Mouse (Mus musculus): ENCODE data around the gene Ndrg3. TPM values are rescaled to one million over a fixed set of nuclear protein-coding genes. Genes with fewer than 3 reads are reported as not detected.
"Not testable (repeated sequence)": the region's sequence is repeated elsewhere in the genome, so short reads cannot be mapped to it uniquely, and the experiment has no call there.

Ndrg3 gene
- polyA plus RNA-seq, 1 experiment from 2014 or later: 90.3 TPM

DNA sequence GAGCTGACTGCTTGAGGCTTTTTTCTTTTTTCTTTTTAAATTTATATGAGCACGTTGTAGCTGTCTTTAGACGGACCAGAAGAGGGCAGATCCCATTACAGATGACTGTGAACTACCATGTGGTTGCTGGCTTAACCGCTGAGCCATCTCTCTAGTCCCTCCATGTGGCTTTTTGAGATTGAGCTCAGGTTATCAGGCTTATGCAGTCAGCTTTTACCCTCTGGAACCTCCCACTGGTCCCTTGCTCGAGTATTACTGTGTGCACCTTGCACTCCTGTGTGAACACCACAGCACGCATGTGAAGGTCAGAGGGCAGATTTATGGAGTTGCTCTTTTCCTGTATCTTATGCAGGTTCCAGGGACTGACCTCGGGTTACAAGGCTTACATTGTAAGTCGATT, 35.5 kb downstream of the Ndrg3 start:
- WGBS: 76% methylated on average over 7 of the region's 7 CpGs
- peaks cover 7% of the 10 kb centered on the region; the same call in 1 of the 2 replicates for H3K36me3 ChIP-seq

DNA sequence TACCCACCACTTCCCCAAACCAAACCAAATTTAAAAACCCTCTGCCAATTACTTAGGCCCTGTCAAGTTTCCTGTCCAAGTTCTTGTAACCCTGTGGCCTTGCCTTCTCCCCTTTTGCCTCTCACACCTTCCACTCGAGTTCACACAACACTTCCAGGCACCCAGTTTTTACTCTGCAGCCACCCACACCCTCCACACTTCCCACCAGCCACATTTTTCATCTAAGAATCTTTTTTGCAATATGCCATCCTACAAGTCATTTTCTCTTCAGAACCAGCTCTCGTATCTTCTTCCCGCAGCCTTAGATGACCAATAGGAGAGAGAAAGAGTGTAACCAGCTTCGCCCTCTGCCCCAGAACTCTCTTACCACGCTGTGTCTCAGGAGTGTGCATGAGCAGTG, 37.4 kb downstream of the Ndrg3 start:
- H3K4me1 ChIP-seq (replicated peaks): no peaks in the 10 kb centered on the region
- no peak for ATAC-seq (ENCODE audit: low FRiP score)
- no peak overlapping the region for H3K27ac ChIP-seq
- H3K4me3 ChIP-seq: no peak overlapping the region
- H3K9me3 ChIP-seq: no peaks in the 10 kb centered on the region
- H3K9ac ChIP-seq: no peak overlapping the region
- H3K36me3 ChIP-seq: peaks cover 10% of the 10 kb centered on the region; the same call in 1 of the 2 replicates
- 92% methylated on average over 5 of the region's 5 CpGs for WGBS
- no peak overlapping the region for H3K4me2 ChIP-seq
- H3K27me3 ChIP-seq: no peaks in the 10 kb centered on the region

More for the DNA sequence above, 35.5 kb downstream of the Ndrg3 start:
- Histone ChIP-seq H3K9ac (no peak overlapping the region), H3K4me1 (replicated peaks) (no peaks in the 10 kb centered on the region), H3K4me2 (no peak overlapping the region), H3K4me3 (no peak overlapping the region), H3K9me3 (no peaks in the 10 kb centered on the region), H3K27me3 (no peaks in the 10 kb centered on the region), H3K27ac (no peak overlapping the region)
- no peak for ATAC-seq (ENCODE audit: low FRiP score)

DNA sequence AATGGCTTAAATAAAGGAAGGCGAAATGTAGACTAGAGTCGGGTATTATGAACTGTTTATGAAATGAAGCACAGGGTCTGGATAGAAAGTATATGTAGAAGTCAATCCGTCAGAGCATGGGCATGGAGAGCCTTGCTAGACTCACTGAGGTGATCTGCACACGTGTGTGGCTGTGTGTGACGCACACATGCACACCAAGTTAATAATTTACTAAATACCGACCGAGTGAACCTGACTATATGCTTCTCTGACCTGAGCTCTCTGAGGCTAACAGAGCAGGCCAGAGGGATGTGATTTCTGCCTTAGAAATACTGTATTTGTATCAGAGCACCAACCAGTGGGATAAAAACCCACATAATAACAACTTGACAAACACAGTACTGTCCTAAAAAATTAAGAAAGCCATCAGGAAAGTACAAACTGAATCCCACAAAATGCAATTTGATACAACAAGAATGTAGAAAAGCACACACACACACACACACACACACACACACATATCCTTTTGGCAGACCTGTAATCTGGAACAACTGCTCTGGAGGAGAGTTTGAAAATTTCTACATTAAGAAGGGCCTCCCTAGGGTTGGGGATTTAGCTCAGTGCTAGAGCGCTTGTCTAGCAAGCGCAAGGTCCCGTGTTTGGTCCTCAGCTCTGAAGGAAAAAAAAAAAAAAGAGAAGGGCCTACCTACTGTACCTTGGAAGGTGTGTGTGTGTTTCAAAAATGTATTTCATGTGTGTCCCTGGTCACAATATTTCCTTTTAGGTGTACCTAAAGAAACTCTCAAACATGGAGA, 40.4 kb downstream of the Ndrg3 start:
- Histone ChIP-seq H3K4me2 (no peak overlapping the region), H3K9ac (no peak overlapping the region), H3K4me3 (no peak overlapping the region), H3K36me3 (peaks cover 29% of the 10 kb centered on the region), H3K27me3 (no peaks in the 10 kb centered on the region), H3K9me3 (no peaks in the 10 kb centered on the region), H3K27ac (no peak overlapping the region), H3K4me1 (replicated peaks) (no peaks in the 10 kb centered on the region)
- no peak for ATAC-seq (ENCODE audit: low FRiP score)
- WGBS: 91% methylated on average over 10 of the region's 10 CpGs

DNA sequence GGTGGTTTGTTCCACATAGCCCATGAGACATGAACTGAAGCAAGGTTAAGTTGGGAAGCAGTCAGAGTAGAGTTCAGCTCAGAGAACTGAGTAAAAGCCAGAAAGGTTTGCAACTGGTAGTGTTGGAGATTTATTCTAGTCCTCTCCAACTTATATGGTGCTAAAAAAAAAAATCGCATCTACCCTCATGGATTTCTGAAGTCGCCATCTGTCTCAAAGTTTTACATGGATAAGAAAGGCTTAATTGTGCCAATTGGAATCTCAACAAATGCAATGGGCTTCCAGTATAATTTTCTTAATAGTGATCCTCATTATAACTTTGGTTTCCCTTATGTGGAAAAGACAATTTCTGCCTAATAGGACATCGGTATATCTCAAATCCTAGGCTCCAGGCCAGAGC, 41.0 kb downstream of the Ndrg3 start:
- H3K9me3 ChIP-seq: no peaks in the 10 kb centered on the region
- 97% methylated on average over 3 of the region's 3 CpGs for WGBS
- no peak for ATAC-seq (ENCODE audit: low FRiP score)
- H3K4me1 ChIP-seq (replicated peaks): no peaks in the 10 kb centered on the region
- H3K4me2 ChIP-seq: no peak overlapping the region
- H3K27me3 ChIP-seq: no peaks in the 10 kb centered on the region
- no peak overlapping the region for H3K9ac ChIP-seq
- peaks cover 34% of the 10 kb centered on the region for H3K36me3 ChIP-seq
- H3K4me3 ChIP-seq: no peak overlapping the region
- no peak overlapping the region for H3K27ac ChIP-seq

DNA sequence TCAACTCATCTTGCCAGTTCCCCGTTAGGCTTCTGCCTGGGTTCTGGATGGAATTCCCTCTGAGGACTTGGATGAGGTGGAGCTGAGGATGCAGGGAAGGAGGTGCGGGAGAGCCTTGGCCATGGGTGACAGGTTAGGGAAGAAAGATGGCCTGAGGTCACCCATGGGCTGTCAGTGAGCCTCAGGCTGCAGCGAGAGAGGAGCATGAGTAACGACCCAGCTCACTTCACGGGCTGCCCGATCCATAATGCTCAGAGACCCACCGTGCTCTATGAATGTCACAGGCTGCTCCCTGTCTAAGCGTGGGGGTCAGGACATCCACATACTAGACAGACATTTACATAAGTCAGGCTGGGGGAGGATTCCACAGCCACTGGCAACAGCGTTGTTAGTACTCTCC, 50.3 kb downstream of the Ndrg3 start:
- peaks cover 52% of the 10 kb centered on the region for H3K36me3 ChIP-seq
- H3K9me3 ChIP-seq; H3K4me1 ChIP-seq (replicated peaks); H3K27ac ChIP-seq; H3K4me2 ChIP-seq; H3K4me3 ChIP-seq; H3K9ac ChIP-seq; ATAC-seq (ENCODE audit: low FRiP score); H3K27me3 ChIP-seq: not testable (repeated sequence)
- WGBS: 85% methylated on average over 9 of the region's 9 CpGs

DNA sequence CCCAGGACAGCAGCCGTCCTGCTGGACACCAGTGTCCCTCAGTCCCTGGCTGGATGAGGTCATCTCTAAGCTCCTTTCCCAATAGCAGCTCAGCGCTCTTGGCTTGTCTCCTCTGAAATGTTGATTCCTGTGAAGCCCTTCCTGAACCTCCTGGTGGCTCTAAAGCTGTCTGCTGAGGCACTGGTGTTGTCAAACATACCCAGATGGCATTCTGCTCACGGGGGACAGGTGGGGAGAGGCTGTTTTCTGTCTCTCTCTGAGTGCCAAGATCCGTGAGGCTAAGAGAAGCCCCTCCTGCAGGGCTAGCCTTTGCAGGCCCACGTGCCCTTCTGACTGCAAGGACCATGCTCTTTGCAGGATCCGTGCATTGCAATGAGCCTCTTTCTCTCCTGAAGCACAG, 51.9 kb downstream of the Ndrg3 start:
- H3K9ac ChIP-seq; H3K4me1 ChIP-seq (replicated peaks); H3K4me3 ChIP-seq; H3K9me3 ChIP-seq; H3K27ac ChIP-seq; H3K27me3 ChIP-seq; ATAC-seq (ENCODE audit: low FRiP score); H3K4me2 ChIP-seq: not testable (repeated sequence)
- peaks cover 55% of the 10 kb centered on the region for H3K36me3 ChIP-seq
- 65% methylated on average over 6 of the region's 6 CpGs for WGBS

DNA sequence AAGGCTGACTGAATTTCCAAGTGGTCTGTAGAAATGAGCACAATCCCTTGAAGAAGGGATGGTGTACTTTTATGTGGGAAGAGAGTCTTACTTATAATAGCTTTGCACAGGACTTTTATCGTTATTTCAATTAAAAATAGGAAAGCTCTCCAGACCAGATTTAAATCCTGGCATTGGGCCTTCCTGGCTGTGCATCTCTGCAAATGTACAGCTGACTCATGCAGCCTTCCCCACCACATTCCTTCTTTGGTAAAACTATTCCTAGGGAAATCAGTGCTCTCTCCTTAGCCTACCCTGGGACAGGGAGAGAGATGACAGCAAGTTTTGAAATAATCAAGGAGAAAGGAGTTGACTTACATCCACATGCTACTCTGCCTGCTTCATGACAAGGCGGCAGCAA, 54.1 kb downstream of the Ndrg3 start:
- Histone ChIP-seq H3K4me3 (no peak overlapping the region), H3K4me1 (replicated peaks) (no peaks in the 10 kb centered on the region), H3K27ac (no peak overlapping the region), H3K27me3 (no peaks in the 10 kb centered on the region), H3K4me2 (no peak overlapping the region), H3K9me3 (no peaks in the 10 kb centered on the region), H3K36me3 (peaks cover 45% of the 10 kb centered on the region), H3K9ac (no peak overlapping the region)
- ATAC-seq (ENCODE audit: low FRiP score): no peak
- WGBS: 94% methylated on average over 2 of the region's 2 CpGs

DNA sequence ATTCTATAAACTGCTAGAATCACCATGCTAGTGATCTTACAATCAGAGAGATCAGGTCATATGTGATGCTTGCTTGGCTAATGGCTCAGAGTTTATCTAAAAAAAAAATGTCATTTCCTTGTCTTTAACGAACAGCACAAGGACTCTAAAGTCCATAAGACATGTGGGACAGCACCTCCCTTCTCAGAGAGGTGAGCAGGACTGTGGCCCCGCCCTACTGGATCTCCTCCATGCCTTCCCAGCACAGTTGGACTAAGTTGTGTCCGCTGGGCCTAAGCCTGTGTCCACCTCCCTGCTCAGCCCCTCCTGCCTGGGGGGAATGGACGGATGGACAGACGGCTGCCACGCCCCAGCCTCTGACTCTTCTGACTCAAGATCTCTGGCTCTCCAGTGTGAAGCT, 56.9 kb downstream of the Ndrg3 start:
- H3K9me3 ChIP-seq: no peaks in the 10 kb centered on the region
- H3K36me3 ChIP-seq: peaks cover 55% of the 10 kb centered on the region
- H3K4me2 ChIP-seq: no peak overlapping the region
- WGBS: 91% methylated on average over 6 of the region's 6 CpGs
- H3K9ac ChIP-seq: no peak overlapping the region
- no peak overlapping the region for H3K4me3 ChIP-seq
- H3K27ac ChIP-seq: no peak overlapping the region
- H3K4me1 ChIP-seq (replicated peaks): no peaks in the 10 kb centered on the region
- no peaks in the 10 kb centered on the region for H3K27me3 ChIP-seq
- ATAC-seq (ENCODE audit: low FRiP score): no peak

DNA sequence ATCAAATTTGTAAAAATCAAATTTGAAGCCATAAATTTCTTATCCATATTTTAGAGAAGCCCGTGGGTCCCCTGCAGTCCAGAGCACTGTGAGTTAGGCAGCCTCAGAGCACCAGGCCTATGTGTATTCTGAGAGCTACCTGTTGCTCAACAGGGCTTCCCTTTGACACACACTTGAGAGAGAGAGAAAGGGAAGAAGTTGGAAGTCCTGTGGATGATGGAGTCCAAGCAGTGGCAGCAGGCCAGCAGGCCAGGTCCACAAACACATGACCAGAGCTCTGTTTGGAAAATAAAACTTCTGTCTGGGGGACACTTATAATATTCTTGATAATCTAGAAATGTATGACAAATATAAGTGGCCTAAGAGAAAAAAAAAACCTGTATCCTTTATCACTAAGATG, 58.4 kb downstream of the Ndrg3 start:
- WGBS: 89% methylated on average over 1 of the region's 1 CpGs
- no peak for ATAC-seq (ENCODE audit: low FRiP score)
- H3K4me1 ChIP-seq (replicated peaks): no peaks in the 10 kb centered on the region

DNA sequence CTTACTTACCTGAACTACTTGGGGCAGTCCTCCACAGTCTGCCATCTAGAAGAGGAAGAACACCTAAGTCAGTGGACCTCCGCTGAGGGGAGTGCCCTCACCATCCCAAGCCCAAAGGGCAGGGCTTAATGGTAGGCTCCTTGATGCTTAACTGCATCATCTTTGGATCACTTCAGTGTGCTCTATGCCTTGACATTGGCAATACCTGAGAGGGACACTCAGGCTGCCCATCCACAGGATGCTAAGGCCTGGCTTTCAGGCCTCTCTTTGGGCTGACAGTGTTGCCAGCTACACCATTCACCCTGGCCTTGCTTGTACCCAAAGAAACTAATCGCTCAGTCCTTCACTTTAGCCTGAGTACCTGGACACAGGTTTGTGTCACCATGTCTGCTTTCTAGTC, 60.4 kb downstream of the Ndrg3 start:
- Histone ChIP-seq H3K4me1 (replicated peaks) (0 out of 2 replicates have a peak, but pooled peaks cover under 1% of the 10 kb centered on the region), H3K27me3 (no peaks in the 10 kb centered on the region), H3K9me3 (no peaks in the 10 kb centered on the region), H3K27ac (no peak overlapping the region), H3K9ac (no peak overlapping the region), H3K36me3 (peaks cover 64% of the 10 kb centered on the region), H3K4me2 (no peak overlapping the region), H3K4me3 (no peak overlapping the region)
- ATAC-seq (ENCODE audit: low FRiP score): no peak
- WGBS: 96% methylated on average over 2 of the region's 2 CpGs

More for the DNA sequence above, 58.4 kb downstream of the Ndrg3 start:
- Histone ChIP-seq H3K36me3 (peaks cover 64% of the 10 kb centered on the region), H3K4me3 (no peak overlapping the region), H3K9me3 (no peaks in the 10 kb centered on the region), H3K4me2 (no peak overlapping the region), H3K27ac (no peak overlapping the region), H3K27me3 (no peaks in the 10 kb centered on the region), H3K9ac (no peak overlapping the region)

DNA sequence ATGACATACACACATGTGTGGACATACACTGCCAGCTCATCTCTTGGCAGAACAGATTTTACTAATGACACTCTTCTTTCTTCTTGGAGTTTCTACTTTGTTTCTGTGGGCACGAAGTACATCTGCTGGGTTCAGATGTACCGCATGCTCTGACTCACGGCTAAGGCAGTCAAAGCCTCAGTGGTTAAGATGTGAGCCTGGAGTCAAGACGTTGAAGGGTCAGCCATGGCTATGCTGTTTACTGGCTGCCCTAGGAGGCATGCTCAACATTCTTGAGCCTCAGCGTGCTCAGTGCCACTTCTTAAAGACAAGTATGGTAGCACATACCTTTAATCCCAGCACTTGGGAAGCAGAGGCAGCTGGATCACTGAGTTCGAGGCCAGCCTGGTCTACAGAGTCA, 61.3 kb downstream of the Ndrg3 start:
- H3K4me2 ChIP-seq: no peak overlapping the region
- no peak overlapping the region for H3K9ac ChIP-seq
- H3K27ac ChIP-seq: no peak overlapping the region
- no peak for ATAC-seq (ENCODE audit: low FRiP score)
- H3K27me3 ChIP-seq: no peaks in the 10 kb centered on the region
- no peaks in the 10 kb centered on the region for H3K9me3 ChIP-seq
- peaks cover 3% of the 10 kb centered on the region; the same call in 1 of the 2 replicates for H3K4me1 ChIP-seq (replicated peaks)
- H3K36me3 ChIP-seq: peaks cover 64% of the 10 kb centered on the region
- H3K4me3 ChIP-seq: no peak overlapping the region
- 94% methylated on average over 6 of the region's 6 CpGs for WGBS

DNA sequence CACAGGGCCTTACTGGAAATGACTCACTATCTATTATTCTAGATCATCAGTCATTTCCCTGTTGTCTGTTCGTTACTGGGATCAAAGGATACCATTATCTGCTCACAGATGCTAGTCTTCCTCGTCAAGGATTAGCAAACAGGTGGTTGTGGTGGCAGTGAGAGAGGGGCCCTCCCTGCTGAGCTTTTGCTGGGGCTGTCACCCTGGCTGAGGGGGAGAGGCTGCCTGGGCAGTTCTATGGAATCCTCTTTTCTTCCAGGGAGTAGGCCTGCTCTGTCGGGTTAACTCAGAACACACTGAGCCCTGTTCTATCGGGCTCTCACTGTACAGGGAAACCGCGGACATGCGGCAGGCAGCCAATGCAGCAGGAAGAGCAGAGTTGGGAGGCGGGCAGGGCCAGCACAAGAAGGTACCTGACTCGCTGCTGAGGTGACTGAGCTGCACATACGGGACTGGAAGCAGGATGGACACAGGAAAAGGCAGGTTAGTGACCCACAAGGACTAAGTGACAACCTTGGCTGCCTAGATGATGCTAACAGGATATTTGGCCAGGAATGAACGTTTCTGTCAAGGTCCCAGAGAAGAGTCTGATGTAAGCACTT, 62.2 kb downstream of the Ndrg3 start:
- Histone ChIP-seq H3K9me3 (no peaks in the 10 kb centered on the region), H3K27ac (no peak overlapping the region), H3K4me2 (no peak overlapping the region), H3K4me3 (no peak overlapping the region), H3K4me1 (replicated peaks) (peaks cover 3% of the 10 kb centered on the region; the same call in 1 of the 2 replicates), H3K36me3 (peaks cover 59% of the 10 kb centered on the region), H3K9ac (no peak overlapping the region), H3K27me3 (no peaks in the 10 kb centered on the region)
- no peak for ATAC-seq (ENCODE audit: low FRiP score)
- WGBS: 65% methylated on average over 11 of the region's 11 CpGs

DNA sequence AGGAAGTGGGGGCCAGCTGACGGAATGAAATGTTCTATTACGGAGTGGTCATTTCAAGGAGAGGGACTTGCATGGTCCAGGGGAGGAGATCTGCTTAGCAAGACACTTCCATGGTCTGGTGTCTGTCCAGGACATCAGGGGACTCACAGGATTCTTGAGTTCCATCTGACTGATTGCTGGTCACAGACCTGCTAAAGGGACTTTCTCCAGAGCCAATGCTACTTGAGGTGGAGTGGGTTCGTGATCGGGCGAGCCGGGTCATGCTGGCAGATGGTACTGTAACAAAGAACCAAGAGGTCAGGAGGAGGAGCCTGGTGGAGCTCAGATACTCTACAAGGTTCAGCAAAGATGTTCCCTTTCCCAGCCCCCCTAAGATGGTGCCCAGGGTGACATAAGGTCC, 63.2 kb downstream of the Ndrg3 start:
- H3K4me3 ChIP-seq: no peak overlapping the region
- H3K9ac ChIP-seq: no peak overlapping the region
- H3K27ac ChIP-seq: no peak overlapping the region
- no peaks in the 10 kb centered on the region for H3K27me3 ChIP-seq
- ATAC-seq (ENCODE audit: low FRiP score): no peak
- peaks cover 3% of the 10 kb centered on the region; the same call in 1 of the 2 replicates for H3K4me1 ChIP-seq (replicated peaks)
- WGBS: 95% methylated on average over 6 of the region's 6 CpGs
- no peaks in the 10 kb centered on the region for H3K9me3 ChIP-seq
- no peak overlapping the region for H3K4me2 ChIP-seq
- H3K36me3 ChIP-seq: peaks cover 59% of the 10 kb centered on the region
